Comparison of ENCODE assay signal across 28 mouse cellular contexts in the genomic region with DNA sequence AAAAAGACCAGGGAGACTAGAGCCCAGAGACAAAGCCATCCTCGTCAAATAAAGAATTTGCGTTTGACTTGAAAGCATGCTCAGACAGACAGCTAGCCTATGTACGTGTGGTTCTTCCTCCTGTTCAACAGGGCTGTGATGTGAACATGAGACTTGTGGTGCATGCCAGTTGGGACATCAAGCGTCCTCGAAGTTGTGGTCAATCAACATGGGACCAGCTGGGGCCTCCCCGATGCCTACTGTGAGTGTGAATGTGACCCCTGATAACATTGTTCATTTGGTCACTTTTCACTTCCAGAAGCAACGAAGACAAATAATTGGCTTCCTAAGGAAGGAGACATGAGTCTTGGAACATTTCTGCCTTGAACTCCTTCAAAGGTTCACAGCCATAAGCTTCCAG.
"Had no signal": no experiment of that assay in that cellular context is flagged by ENCODE, and none has a peak within 500 bp of the region (broad histone marks: within the 10 kb centered on the region; RNA-seq: fewer than 3 reads in every experiment).

No protein-coding gene starts in this region.

- H3K9ac ChIP-seq: embryonic facial prominence, embryonic 12.5 days; embryonic facial prominence, embryonic 13.5 days; embryonic facial prominence, embryonic 15.5 days; forebrain, embryonic 12.5 days; forebrain, embryonic 13.5 days; forebrain, embryonic 15.5 days; forebrain, postnatal 0 days had no signal

- H3K4me1 ChIP-seq: embryonic facial prominence, embryonic 10.5 days; embryonic facial prominence, embryonic 12.5 days; embryonic facial prominence, embryonic 13.5 days; embryonic facial prominence, embryonic 15.5 days; forebrain, embryonic 10.5 days; forebrain, embryonic 12.5 days; forebrain, embryonic 13.5 days; forebrain, embryonic 15.5 days had no signal

- ATAC-seq: forebrain, embryonic 13.5 days; forebrain, embryonic 14.5 days; forebrain, embryonic 15.5 days; forebrain, embryonic 16.5 days; forebrain, postnatal 0 days had no signal

- H3K27me3 ChIP-seq: embryonic facial prominence, embryonic 12.5 days; embryonic facial prominence, embryonic 13.5 days; embryonic facial prominence, embryonic 15.5 days; forebrain, embryonic 12.5 days; forebrain, embryonic 13.5 days; forebrain, embryonic 15.5 days had no signal

- H3K4me3 ChIP-seq: embryonic facial prominence, embryonic 10.5 days; embryonic facial prominence, embryonic 12.5 days; embryonic facial prominence, embryonic 13.5 days; embryonic facial prominence, embryonic 15.5 days; erythroblast, embryonic 14.5 days; forebrain, embryonic 10.5 days; forebrain, embryonic 12.5 days; forebrain, embryonic 13.5 days; forebrain, embryonic 15.5 days; gastrocnemius, adult 2 months; heart, adult 2 months had no signal

- H3K9me3 ChIP-seq: embryonic facial prominence, embryonic 10.5 days; embryonic facial prominence, embryonic 12.5 days; embryonic facial prominence, embryonic 13.5 days; embryonic facial prominence, embryonic 15.5 days; forebrain, embryonic 10.5 days; forebrain, embryonic 12.5 days; forebrain, embryonic 13.5 days; forebrain, embryonic 15.5 days had no signal

- H3K27ac ChIP-seq: embryonic facial prominence, embryonic 10.5 days; embryonic facial prominence, embryonic 12.5 days; embryonic facial prominence, embryonic 13.5 days; embryonic facial prominence, embryonic 15.5 days; forebrain, embryonic 10.5 days; forebrain, embryonic 12.5 days; forebrain, embryonic 13.5 days; forebrain, embryonic 15.5 days; gastrocnemius, adult 2 months; heart, adult 2 months had no signal

- H3K4me2 ChIP-seq: embryonic facial prominence, embryonic 12.5 days; embryonic facial prominence, embryonic 13.5 days; embryonic facial prominence, embryonic 15.5 days; forebrain, embryonic 12.5 days; forebrain, embryonic 13.5 days; forebrain, embryonic 15.5 days had no signal

- DNase-seq: cerebellum, adult 2 months; cerebellum, adult 8-10 months; cerebellum, adult 9-10 months; cerebellum, adult 9-11 months; cerebellum, postnatal 10 days; cerebellum, postnatal 14 days; cerebellum, postnatal 25 days; cerebellum, postnatal 36 days; embryo, embryonic 11 days; forebrain, postnatal 0 days; gastrocnemius, adult 2 months; gastrocnemius, postnatal 10 days; gastrocnemius, postnatal 14 days; gastrocnemius, postnatal 25 days; gastrocnemius, postnatal 36 days; heart, adult 18-20 months; heart, adult 2 months had no signal

- H3K36me3 ChIP-seq: embryonic facial prominence, embryonic 10.5 days; embryonic facial prominence, embryonic 12.5 days; embryonic facial prominence, embryonic 13.5 days; embryonic facial prominence, embryonic 15.5 days; forebrain, embryonic 10.5 days; forebrain, embryonic 12.5 days; forebrain, embryonic 15.5 days had no signal
